Mouse (Mus musculus) erythroblast, embryonic 14.5 days (primary cell): Measurements from ENCODE around the gene Scn10a.

Experiments
- GATA1 ChIP-seq: IDR thresholded peaks from 2 replicates; pipeline ENCODE4 v1.6.1; 2012; ENCODE audit warnings: low read length, inconsistent platforms, mixed read lengths
- TAL1 ChIP-seq: IDR thresholded peaks from 3 replicates; pipeline ENCODE4 v1.6.1; 2012; ENCODE audit warnings: low read length, inconsistent platforms, mixed read lengths

GRCm38 (mm10) chr9:119760226-119760625, 41.1 kb upstream of the Scn10a start:
- TF ChIP-seq GATA1, result no peak
- no peak for TF ChIP-seq TAL1
